Mouse (Mus musculus) heart, postnatal 0 days (tissue): Measurements from ENCODE around the gene Mrtfb. TPM values are rescaled to one million over a fixed set of nuclear protein-coding genes. Genes with fewer than 3 reads are reported as not detected.
"Not testable (repeated sequence)": the region's sequence is repeated elsewhere in the genome, so short reads cannot be mapped to it uniquely, and the experiment has no call there.

ENCODE experiments used
- ATAC-seq: fragments of 200-750 bp; cut with Nextera tagmentation; 2 replicates; pipeline ENCODE4 v1.8.0; 2017; ENCODE audit warnings: low read depth, moderate number of reproducible peaks, moderate library complexity; ENCODE audit not compliant: insufficient read depth
- DNase-seq: peaks from one replicate; pipeline ENCODE4 v3.0.0-alpha.2; 2016; ENCODE audit warnings: low spot score
- H3K27ac ChIP-seq: fragments of 300-500 bp; sonication (generic); 2 replicates; pipeline ENCODE4 v1.5.1; 2014; ENCODE audit warnings: low read depth, mild to moderate bottlenecking
- H3K27me3 ChIP-seq: fragments of 300-500 bp; sonication (generic); 2 replicates; pipeline ENCODE4 v1.6.1; 2014; ENCODE audit warnings: low read length, mixed read lengths; ENCODE audit not compliant: control insufficient read depth, insufficient read depth
- H3K36me3 ChIP-seq: fragments of 300-500 bp; sonication (generic); replicated peaks from 2 replicates; pipeline ENCODE4 v1.6.1; 2014; ENCODE audit warnings: low read length, mixed read lengths; ENCODE audit not compliant: control insufficient read depth, insufficient read depth
- H3K4me1 ChIP-seq: fragments of 300-500 bp; sonication (generic); 2 replicates; pipeline ENCODE4 v1.6.1; 2014; ENCODE audit warnings: antibody characterized with exemption; ENCODE audit not compliant: control insufficient read depth, insufficient read depth
- H3K4me2 ChIP-seq: fragments of 300-500 bp; sonication (generic); 2 replicates; pipeline ENCODE4 v1.6.1; 2014; ENCODE audit warnings: low read depth, mild to moderate bottlenecking, low read length, moderate library complexity
- H3K4me3 ChIP-seq: fragments of 300-500 bp; sonication (generic); 2 replicates; pipeline ENCODE4 v1.5.1; 2014; ENCODE audit warnings: low read depth, low read length
- H3K9ac ChIP-seq: fragments of 300-500 bp; sonication (generic); replicated peaks from 2 replicates; pipeline ENCODE4 v1.6.1; 2014; ENCODE audit warnings: low read depth, low read length, mixed read lengths
- H3K9me3 ChIP-seq: fragments of 300-500 bp; sonication (generic); replicated peaks from 2 replicates; pipeline ENCODE4 v1.6.1; 2016; ENCODE audit warnings: low read length; ENCODE audit not compliant: control insufficient read depth
- CTCF ChIP-seq: IDR thresholded peaks from 2 replicates; pipeline ENCODE4 v1.5.1; 2016; ENCODE audit warnings: antibody characterized with exemption, control low read depth, low read depth
- EP300 ChIP-seq: IDR thresholded peaks from 2 replicates; pipeline ENCODE4 v1.6.1; 2016; ENCODE audit warnings: antibody characterized with exemption, low read depth
- whole genome bisulfite sequencing: fragments of 180-500 bp; shearing (Covaris S2); extraction: QIAGEN DNeasy Blood & Tissue Kit; methylation state at CpG from one replicate; pipeline ENCODE4 v1.1.7; 2014; 5-methylcytosine and 5-hydroxymethylcytosine counted together
- polyA plus RNA-seq: library from polyadenylated mRNA; unstranded; fragments of >200 nt; fragmentation: Nextera tagmentation; extraction: Ambion mirVana; gene quantifications from 2 replicates; pipeline ENCODE4 v1.2.1, GENCODE M21; 2015
- total RNA-seq: library from RNA; depleted of rRNA; stranded (reverse); fragments of >200 nt; gene quantifications from 2 replicates; pipeline ENCODE4 v1.2.3, GENCODE M21; 2014; ENCODE audit warnings: low replicate concordance

Gene Mrtfb
- total and polyA plus RNA-seq, 2 experiments from 2014 or later = 11.7 to 17.2 TPM

DNA sequence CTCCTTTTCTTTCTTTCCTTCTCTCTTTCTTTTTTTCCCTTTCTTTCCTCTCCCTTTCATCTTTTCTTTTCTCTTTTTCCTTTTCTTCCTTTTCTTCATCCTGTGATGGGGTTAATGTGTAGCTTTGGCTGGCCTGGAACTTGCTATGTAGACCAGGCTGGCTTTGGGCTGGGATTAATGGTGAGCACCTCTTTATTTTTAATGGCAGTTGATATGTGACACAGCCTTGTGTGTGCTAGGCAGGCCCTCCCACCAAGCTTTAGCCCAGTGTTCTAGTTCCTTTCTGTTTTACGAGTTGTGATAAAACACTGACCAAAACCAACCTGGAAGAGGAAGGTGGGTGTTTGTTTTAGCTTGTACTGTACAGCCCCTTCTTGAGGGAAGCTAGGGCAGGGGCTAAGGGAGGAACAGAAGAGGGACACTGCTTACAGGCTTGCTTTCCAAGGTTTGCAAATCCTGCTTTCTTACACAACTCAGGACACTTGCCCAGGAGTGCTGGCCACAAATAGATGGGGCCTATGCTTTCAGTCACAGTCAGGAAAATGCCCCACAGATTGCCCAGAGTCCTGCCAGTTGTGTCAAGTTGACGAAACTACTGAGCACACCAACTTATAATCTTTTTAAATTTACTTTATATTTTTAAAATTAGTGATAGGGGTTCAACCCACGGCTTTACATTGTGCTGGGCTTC lies 20.6 kb downstream of the Mrtfb start:
- WGBS = 74% methylated on average over 3 of the region's 3 CpGs

DNA sequence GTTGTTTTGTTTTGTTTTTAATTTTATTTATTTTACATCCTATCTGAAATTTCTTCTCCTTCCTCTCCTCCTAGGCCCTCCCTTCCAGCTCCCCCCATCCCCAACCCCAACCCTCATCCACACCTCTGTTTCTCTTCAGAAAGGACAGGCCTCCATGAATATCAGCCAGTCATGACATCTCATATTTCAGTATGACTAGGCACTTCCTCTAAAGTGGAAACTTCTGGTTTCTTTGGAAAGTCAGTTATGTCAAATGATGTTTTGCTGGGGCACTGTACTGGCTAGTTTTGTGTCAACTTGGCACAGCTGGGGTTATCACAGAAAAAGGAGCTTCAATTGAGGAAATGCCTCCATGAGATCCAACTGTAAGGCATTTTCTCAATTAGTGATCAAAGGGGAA lies 30.1 kb downstream of the Mrtfb start:
- not testable (repeated sequence) for H3K4me1 ChIP-seq, H3K9ac ChIP-seq, H3K27ac ChIP-seq, H3K4me2 ChIP-seq, ATAC-seq, DNase-seq, H3K4me3 ChIP-seq, H3K36me3 ChIP-seq, H3K9me3 ChIP-seq, H3K27me3 ChIP-seq

More for the DNA sequence above, 20.6 kb downstream of the Mrtfb start:
- H3K9ac ChIP-seq = no peak overlapping the region
- H3K9me3 ChIP-seq = no peaks in the 10 kb centered on the region
- no peaks in the 10 kb centered on the region for H3K36me3 ChIP-seq
- DNase-seq (no peak), ATAC-seq (no peak)
- H3K27me3 ChIP-seq = no peaks in the 10 kb centered on the region
- H3K4me3 ChIP-seq = no peak overlapping the region
- H3K27ac ChIP-seq = no peak overlapping the region
- H3K4me2 ChIP-seq = no peak overlapping the region
- H3K4me1 ChIP-seq = 0 out of 2 replicates have a peak, but pooled peaks cover 10% of the 10 kb centered on the region
- TF ChIP-seq CTCF (no peak), EP300 (no peak)

DNA sequence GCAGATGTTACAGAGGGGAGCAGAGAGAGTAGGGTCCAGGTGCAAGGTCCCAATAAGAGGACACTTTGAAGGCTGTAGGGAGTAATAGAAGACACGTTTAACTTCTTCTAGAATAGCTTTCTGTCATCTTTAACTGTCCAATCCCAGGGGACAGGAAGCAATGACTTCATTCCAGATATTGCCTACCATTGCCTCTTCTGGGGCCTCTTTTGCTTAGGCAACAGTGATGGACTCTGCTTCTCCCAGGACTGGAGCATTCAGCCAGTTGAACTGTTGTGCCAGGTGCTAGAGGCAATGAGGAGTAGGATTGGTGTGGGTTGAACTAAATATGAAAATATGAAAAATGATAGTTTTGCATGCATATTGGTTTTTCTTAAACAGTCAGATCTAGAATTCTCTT lies 41.6 kb downstream of the Mrtfb start:
- Histone ChIP-seq H3K4me3 (no peak overlapping the region), H3K4me2 (no peak overlapping the region), H3K27me3 (no peaks in the 10 kb centered on the region), H3K27ac (no peak overlapping the region), H3K9me3 (no peaks in the 10 kb centered on the region), H3K36me3 (0 out of 2 replicates have a peak, but pooled peaks cover 4% of the 10 kb centered on the region), H3K4me1 (peaks cover 20% of the 10 kb centered on the region), H3K9ac (no peak overlapping the region)
- no peak for ATAC-seq
- TF ChIP-seq EP300 (no peak), CTCF (no peak)
- 23% methylated on average over 1 of the region's 1 CpGs for WGBS
- no peak for DNase-seq

DNA sequence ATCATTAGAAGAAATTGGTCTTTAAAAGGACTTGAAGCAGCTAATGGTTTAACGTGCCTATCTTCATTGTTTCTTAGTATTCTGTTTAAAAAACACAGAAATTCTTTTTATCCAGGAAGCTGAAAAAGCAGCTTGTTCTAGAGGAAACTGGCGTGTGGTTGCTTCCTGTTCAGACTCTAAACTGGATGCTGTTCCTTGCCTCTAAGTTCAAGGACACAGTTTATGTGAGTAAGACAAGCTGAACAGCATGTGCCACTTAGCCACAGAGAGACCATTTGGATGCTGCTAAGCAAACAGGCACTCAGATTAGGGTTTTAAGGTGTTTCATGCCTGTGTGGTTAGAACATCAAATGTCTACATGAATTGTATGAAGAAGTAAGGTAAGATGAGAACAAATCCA lies 42.7 kb downstream of the Mrtfb start:
- H3K36me3 ChIP-seq = 0 out of 2 replicates have a peak, but pooled peaks cover 4% of the 10 kb centered on the region
- DNase-seq (peak; percentile 17), ATAC-seq (no peak)
- WGBS = 63% methylated on average over 2 of the region's 2 CpGs
- H3K4me2 ChIP-seq = no peak overlapping the region
- no peak overlapping the region for H3K9ac ChIP-seq
- no peaks in the 10 kb centered on the region for H3K9me3 ChIP-seq
- H3K27ac ChIP-seq = no peak overlapping the region
- TF ChIP-seq CTCF (no peak), EP300 (no peak)
- H3K4me3 ChIP-seq = no peak overlapping the region
- H3K4me1 ChIP-seq = peaks cover 20% of the 10 kb centered on the region
- H3K27me3 ChIP-seq = no peaks in the 10 kb centered on the region

DNA sequence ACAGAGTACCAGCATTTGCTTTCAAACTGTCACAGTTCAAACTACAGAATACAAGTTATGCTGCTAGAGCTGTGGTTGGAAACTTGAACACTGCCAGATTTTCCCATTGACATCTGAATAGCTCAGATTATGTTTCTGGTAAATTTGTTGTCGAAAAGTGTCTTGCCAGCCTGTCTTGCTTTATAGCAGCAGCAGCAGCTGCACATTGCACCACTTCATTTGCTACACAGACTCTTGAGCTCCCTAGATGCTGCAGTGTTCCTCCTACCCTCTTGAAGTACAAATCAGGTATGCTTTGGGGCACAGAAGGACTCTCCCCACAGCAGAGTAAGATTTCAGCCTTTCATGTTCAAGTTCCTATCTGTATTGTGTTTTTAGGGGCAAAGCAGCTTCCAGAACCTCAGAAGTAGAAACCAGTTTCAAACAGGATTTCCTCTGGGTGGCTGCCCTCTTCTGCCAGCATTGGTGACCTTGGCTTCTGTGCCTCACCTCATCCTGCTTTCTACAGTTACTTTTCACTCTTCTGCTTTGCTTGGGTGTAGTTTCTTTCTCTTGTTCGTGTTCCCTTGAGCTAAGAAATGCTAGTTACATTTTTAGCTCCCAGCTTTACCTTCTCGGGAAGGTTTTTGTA lies 49.9 kb downstream of the Mrtfb start:
- H3K4me2 ChIP-seq = no peak overlapping the region
- H3K9me3 ChIP-seq = no peaks in the 10 kb centered on the region
- no peak overlapping the region for H3K4me3 ChIP-seq
- H3K36me3 ChIP-seq = no peaks in the 10 kb centered on the region
- TF ChIP-seq CTCF = no peak
- no peak for TF ChIP-seq EP300
- H3K9ac ChIP-seq = no peak overlapping the region
- DNase-seq (no peak), ATAC-seq (no peak)
- 0 out of 2 replicates have a peak overlapping the region, but pooled peaks have one; percentile 20 for H3K27ac ChIP-seq
- 69% methylated on average over 3 of the region's 3 CpGs for WGBS
- peaks cover 17% of the 10 kb centered on the region for H3K4me1 ChIP-seq
- H3K27me3 ChIP-seq = no peaks in the 10 kb centered on the region
